Comparison of ENCODE assay signal across 11 mouse cellular contexts in genomic region chr14:29657006-29657405, GRCm38 (mm10).
DNase-seq lines count a peak whose midpoint lies in the region; ATAC-seq and TF ChIP-seq lines count a peak whose summit lies in the region.
"Had no signal": no experiment of that assay in that cellular context is flagged by ENCODE, and none has a peak within 500 bp of the region (broad histone marks: within the 10 kb centered on the region; RNA-seq: fewer than 3 reads in every experiment).

No protein-coding gene starts in this region.

- H3K9ac ChIP-seq in forebrain, embryonic 11.5 days (ENCODE audit: low read length), result no peak overlapping the region
- H3K9ac ChIP-seq in forebrain, postnatal 0 days, result no peak overlapping the region
- no peak overlapping the region for H3K9ac ChIP-seq in liver, embryonic 12.5 days
- H3K9ac ChIP-seq in limb, embryonic 14.5 days (ENCODE audit: low read depth, low read length, severe bottlenecking), result no peak overlapping the region
- H3K9ac ChIP-seq: heart, embryonic 13.5 days had no signal

- no peak overlapping the region for H3K27ac ChIP-seq in forebrain, embryonic 11.5 days (ENCODE audit: low read depth, low read length)
- H3K27ac ChIP-seq in forebrain, postnatal 0 days (ENCODE audit: low read depth, low read length), result no peak overlapping the region
- no peak overlapping the region for H3K27ac ChIP-seq in liver, embryonic 12.5 days
- H3K27ac ChIP-seq in limb, embryonic 14.5 days (replicated peaks; ENCODE audit: low read depth, low read length), result no peak overlapping the region
- H3K27ac ChIP-seq: heart, embryonic 13.5 days had no signal

- no peak overlapping the region for H3K4me2 ChIP-seq in forebrain, embryonic 11.5 days (ENCODE audit: low read depth, low read length, severe bottlenecking)
- no peak overlapping the region for H3K4me2 ChIP-seq in forebrain, postnatal 0 days (ENCODE audit: low read depth)
- no peak overlapping the region for H3K4me2 ChIP-seq in liver, embryonic 12.5 days
- H3K4me2 ChIP-seq in limb, embryonic 14.5 days (replicated peaks; ENCODE audit: low read depth, low read length, severe bottlenecking), result no peak overlapping the region
- H3K4me2 ChIP-seq: heart, embryonic 13.5 days had no signal

- no peaks in the 10 kb centered on the region for H3K27me3 ChIP-seq in forebrain, embryonic 11.5 days (ENCODE audit: control insufficient read depth, insufficient read depth, low read length)
- no peaks in the 10 kb centered on the region for H3K27me3 ChIP-seq in forebrain, postnatal 0 days (ENCODE audit: insufficient read depth, low read length)
- no peaks in the 10 kb centered on the region for H3K27me3 ChIP-seq in liver, embryonic 12.5 days (replicated peaks)
- no peaks in the 10 kb centered on the region for H3K27me3 ChIP-seq in limb, embryonic 14.5 days (ENCODE audit: control insufficient read depth, insufficient read depth, low read length)
- H3K27me3 ChIP-seq: heart, embryonic 13.5 days had no signal

- no peaks in the 10 kb centered on the region for H3K36me3 ChIP-seq in forebrain, embryonic 11.5 days (ENCODE audit: control insufficient read depth, insufficient read depth, low read length)
- no peaks in the 10 kb centered on the region for H3K36me3 ChIP-seq in forebrain, postnatal 0 days (ENCODE audit: insufficient read depth)
- no peaks in the 10 kb centered on the region for H3K36me3 ChIP-seq in liver, embryonic 12.5 days
- no peaks in the 10 kb centered on the region for H3K36me3 ChIP-seq in limb, embryonic 14.5 days (ENCODE audit: control insufficient read depth, insufficient read depth, low read length)
- H3K36me3 ChIP-seq: heart, embryonic 13.5 days had no signal

- no peak for TF ChIP-seq CTCF in forebrain, postnatal 0 days (IDR thresholded peaks at IDR 0.05; ENCODE audit: low read depth)

- H3K9me3 ChIP-seq in forebrain, embryonic 11.5 days (ENCODE audit: control insufficient read depth, low read length), result no peaks in the 10 kb centered on the region
- no peaks in the 10 kb centered on the region for H3K9me3 ChIP-seq in forebrain, postnatal 0 days (ENCODE audit: low read length)
- no peaks in the 10 kb centered on the region for H3K9me3 ChIP-seq in liver, embryonic 12.5 days (replicated peaks)
- no peaks in the 10 kb centered on the region for H3K9me3 ChIP-seq in limb, embryonic 14.5 days (ENCODE audit: control insufficient read depth, low read length)
- H3K9me3 ChIP-seq: heart, embryonic 13.5 days had no signal

- TF ChIP-seq POLR2A in limb, embryonic 14.5 days (IDR thresholded peaks at IDR 0.05; ENCODE audit: borderline replicate concordance, extremely low read depth, insufficient read depth, insufficient read length), result no peak

- no peaks in the 10 kb centered on the region for H3K4me1 ChIP-seq in forebrain, embryonic 11.5 days (replicated peaks; ENCODE audit: control insufficient read depth, insufficient read depth, low read length)
- H3K4me1 ChIP-seq in forebrain, postnatal 0 days (ENCODE audit: insufficient read depth), result no peaks in the 10 kb centered on the region
- no peaks in the 10 kb centered on the region for H3K4me1 ChIP-seq in liver, embryonic 12.5 days
- no peaks in the 10 kb centered on the region for H3K4me1 ChIP-seq in limb, embryonic 14.5 days (ENCODE audit: control insufficient read depth, insufficient read depth, low read length)
- H3K4me1 ChIP-seq: heart, embryonic 13.5 days had no signal

- peak; percentile 68 for DNase-seq in forebrain, embryonic 11.5 days (ENCODE audit: low spot score)
- no peak for DNase-seq in forebrain, postnatal 0 days
- DNase-seq in liver, result peak; percentile 28
- peak; percentile 61 for DNase-seq in ZHBTc4 (ENCODE audit: low read depth, low spot score)
- peak; percentile 67 for DNase-seq in limb, embryonic 14.5 days (ENCODE audit: low spot score)
- DNase-seq in layer of hippocampus, postnatal 25 days (ENCODE audit: extremely low spot score in 1 of 2, low spot score in 1 of 2), result no peak
- DNase-seq in thymus, adult 18-20 months, result no peak
- DNase-seq: right cerebral cortex, postnatal 14 days; thymus, postnatal 36 days had no signal

- 50% methylated on average over 1 of the region's 1 CpGs for WGBS in forebrain, embryonic 11.5 days
- WGBS in forebrain, postnatal 0 days, result 49% methylated on average over 1 of the region's 1 CpGs
- 38% methylated on average over 1 of the region's 1 CpGs for WGBS in liver, embryonic 12.5 days (ENCODE audit: insufficient replicate concordance)
- 50% methylated on average over 1 of the region's 1 CpGs for WGBS in limb, embryonic 14.5 days

- H3K4me3 ChIP-seq in forebrain, embryonic 11.5 days (ENCODE audit: low read depth, low read length), result no peak overlapping the region
- H3K4me3 ChIP-seq in forebrain, postnatal 0 days (ENCODE audit: low read depth, low read length), result no peak overlapping the region
- H3K4me3 ChIP-seq in liver, embryonic 12.5 days, result no peak overlapping the region
- no peak overlapping the region for H3K4me3 ChIP-seq in limb, embryonic 14.5 days (replicated peaks; ENCODE audit: low read length)
- H3K4me3 ChIP-seq: heart, embryonic 13.5 days had no signal

- ATAC-seq in forebrain, embryonic 11.5 days (replicated peaks; ENCODE audit: low FRiP score), result no peak
- ATAC-seq in forebrain, postnatal 0 days, result no peak
- no peak for ATAC-seq in liver, embryonic 12.5 days
- ATAC-seq in limb, embryonic 14.5 days (ENCODE audit: low FRiP score, low read depth), result no peak

Comparison
In these comparisons a context has a peak if more than half of its experiments do, and no peak if none do; other contexts are left out.
1. DNase-seq: peak in forebrain, embryonic 11.5 days (single experiment), liver (single experiment), ZHBTc4 (single experiment) and limb, embryonic 14.5 days (single experiment); none in forebrain, postnatal 0 days (single experiment), layer of hippocampus, postnatal 25 days (0 of 2) and thymus, adult 18-20 months (0 of 2).